In the genomic region with DNA sequence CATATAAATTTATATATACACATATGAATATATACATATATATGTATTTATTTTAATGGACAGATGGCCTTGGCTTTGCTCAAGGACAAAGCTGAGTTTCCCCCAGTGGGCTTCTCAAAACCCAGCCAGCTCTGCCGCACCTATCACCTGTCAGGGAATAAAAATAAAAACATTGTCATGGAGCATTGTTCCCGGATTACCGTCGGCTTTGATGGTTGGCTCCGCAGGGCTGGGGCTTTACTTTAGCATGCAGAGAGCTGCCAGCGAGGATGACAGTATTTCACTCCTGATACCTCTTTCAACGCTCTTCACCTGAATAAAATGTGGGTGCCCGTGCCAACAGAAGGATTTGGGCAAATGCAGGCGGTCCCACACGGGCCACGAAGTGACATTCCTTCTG, we compare ENCODE assay signal across 13 mouse cellular contexts. TPM values are rescaled to one million over a fixed set of nuclear protein-coding genes. Genes with fewer than 3 reads are reported as not detected.
DNase-seq lines count a peak whose midpoint lies in the region; ATAC-seq and TF ChIP-seq lines count a peak whose summit lies in the region.
"Had no signal": no experiment of that assay in that cellular context is flagged by ENCODE, and none has a peak within 500 bp of the region (broad histone marks: within the 10 kb centered on the region; RNA-seq: fewer than 3 reads in every experiment).

No protein-coding gene starts in this region.

- H3K27me3 ChIP-seq in forebrain, embryonic 12.5 days = peaks cover 49% of the 10 kb centered on the region
- no peaks in the 10 kb centered on the region for H3K27me3 ChIP-seq in forebrain, embryonic 14.5 days (replicated peaks; ENCODE audit: control insufficient read depth, insufficient read depth, low read length)
- 0 out of 2 replicates have a peak, but pooled peaks cover 2% of the 10 kb centered on the region for H3K27me3 ChIP-seq in stomach, embryonic 14.5 days (ENCODE audit: control insufficient read depth, insufficient read depth, low read length)
- H3K27me3 ChIP-seq: megakaryocyte, embryonic 14.5 days had no signal

- no peak overlapping the region for H3K9ac ChIP-seq in forebrain, embryonic 12.5 days
- no peak overlapping the region for H3K9ac ChIP-seq in forebrain, embryonic 14.5 days (ENCODE audit: low read length)
- H3K9ac ChIP-seq in stomach, embryonic 14.5 days (replicated peaks; ENCODE audit: low read depth, low read length) = no peak overlapping the region
- H3K9ac ChIP-seq: forebrain, postnatal 0 days had no signal

- intact Hi-C loops in left cerebral cortex, adult 2 months (cut with DNase I) = loop anchor here (2.0 kb wide), 1 partner anchor 37 kb away; a partner anchor contains a TSS
- intact Hi-C loops in left cerebral cortex, postnatal 25 days (cut with DNase I) = loop anchor here (5.0 kb wide), 1 partner anchor 38 kb away; a partner anchor contains a TSS

- no peak for ATAC-seq in forebrain, embryonic 12.5 days (ENCODE audit: low FRiP score)
- no peak for ATAC-seq in forebrain, embryonic 14.5 days
- ATAC-seq in stomach, embryonic 14.5 days (ENCODE audit: insufficient number of reproducible peaks, insufficient read depth, low FRiP score, low read depth) = no peak
- ATAC-seq: forebrain, postnatal 0 days had no signal

- no peak for DNase-seq in forebrain, embryonic 14.5 days (ENCODE audit: low spot score)
- DNase-seq in left cerebral cortex, adult 2 months (ENCODE audit: extremely low spot score in 1 of 2, low spot score in 2 of 2) = no peak
- no peak for DNase-seq in left cerebral cortex, postnatal 25 days (ENCODE audit: low spot score in 2 of 2)
- peak; percentile 20 for DNase-seq in brain, embryonic 14.5 days (ENCODE audit: low read depth)
- DNase-seq in adrenal gland, postnatal 25 days = no peak
- DNase-seq: right cerebral cortex, adult 18-20 months had no signal

- H3K36me3 ChIP-seq in forebrain, embryonic 12.5 days (replicated peaks) = no peaks in the 10 kb centered on the region
- no peaks in the 10 kb centered on the region for H3K36me3 ChIP-seq in forebrain, embryonic 14.5 days (ENCODE audit: control insufficient read depth, insufficient read depth, low read length)
- no peaks in the 10 kb centered on the region for H3K36me3 ChIP-seq in stomach, embryonic 14.5 days (ENCODE audit: control insufficient read depth, insufficient read depth, low read length)

- H3K4me1 ChIP-seq in forebrain, embryonic 12.5 days = peaks cover 41% of the 10 kb centered on the region
- peaks cover 34% of the 10 kb centered on the region for H3K4me1 ChIP-seq in forebrain, embryonic 14.5 days (ENCODE audit: control insufficient read depth, insufficient read depth, low read length)
- peaks cover 27% of the 10 kb centered on the region; the same call in 1 of the 2 replicates for H3K4me1 ChIP-seq in stomach, embryonic 14.5 days (ENCODE audit: control insufficient read depth, insufficient read depth, low read length)

- TF ChIP-seq POLR2A in brain, embryonic 14.5 days (IDR thresholded peaks at IDR 0.05; ENCODE audit: borderline replicate concordance, extremely low read depth, insufficient read depth, insufficient read length, poor library complexity, severe bottlenecking) = no peak

- 12% methylated on average over 11 of the region's 11 CpGs for WGBS in forebrain, embryonic 12.5 days
- 18% methylated on average over 11 of the region's 11 CpGs for WGBS in forebrain, embryonic 14.5 days
- WGBS in stomach, embryonic 14.5 days = 24% methylated on average over 11 of the region's 11 CpGs

- no peak overlapping the region for H3K4me3 ChIP-seq in forebrain, embryonic 12.5 days (replicated peaks)
- H3K4me3 ChIP-seq in forebrain, embryonic 14.5 days (ENCODE audit: low read depth, low read length) = no peak overlapping the region
- no peak overlapping the region for H3K4me3 ChIP-seq in left cerebral cortex, adult 2 months
- no peak overlapping the region for H3K4me3 ChIP-seq in stomach, embryonic 14.5 days (ENCODE audit: low read depth, low read length)
- H3K4me3 ChIP-seq: megakaryocyte, embryonic 14.5 days; myocyte had no signal

- H3K4me2 ChIP-seq in forebrain, embryonic 12.5 days = no peak overlapping the region
- H3K4me2 ChIP-seq in forebrain, embryonic 14.5 days (ENCODE audit: low read length) = no peak overlapping the region
- no peak overlapping the region for H3K4me2 ChIP-seq in stomach, embryonic 14.5 days (replicated peaks; ENCODE audit: low read depth, low read length)
- H3K4me2 ChIP-seq: liver, embryonic 11.5 days had no signal

- 0 out of 2 replicates have a peak overlapping the region, but pooled peaks have one; percentile 25 for H3K27ac ChIP-seq in forebrain, embryonic 12.5 days
- no peak overlapping the region for H3K27ac ChIP-seq in forebrain, embryonic 14.5 days (ENCODE audit: low read depth, low read length)
- H3K27ac ChIP-seq in left cerebral cortex, adult 2 months = peak overlapping the region; percentile 24; the same call in 1 of the 2 replicates
- H3K27ac ChIP-seq in stomach, embryonic 14.5 days (ENCODE audit: low read length) = 0 out of 2 replicates have a peak overlapping the region, but pooled peaks have one; percentile 83

- TF ChIP-seq CTCF in left cerebral cortex, adult 2 months (IDR thresholded peaks at IDR 0.05) = no peak
- TF ChIP-seq CTCF in brain, embryonic 14.5 days (IDR thresholded peaks at IDR 0.05; ENCODE audit: borderline replicate concordance, extremely low read depth, insufficient read depth, insufficient read length) = no peak

- no peaks in the 10 kb centered on the region for H3K9me3 ChIP-seq in forebrain, embryonic 12.5 days
- no peaks in the 10 kb centered on the region for H3K9me3 ChIP-seq in forebrain, embryonic 14.5 days (replicated peaks; ENCODE audit: control insufficient read depth, low read length)
- no peaks in the 10 kb centered on the region for H3K9me3 ChIP-seq in stomach, embryonic 14.5 days (ENCODE audit: control insufficient read depth, low read depth, low read length)
- H3K9me3 ChIP-seq: megakaryocyte, embryonic 14.5 days had no signal

RNA-seq across cellular contexts. Expression of a gene that starts 9.3 kb away (rescaled TPM):
- 2.1 and 2.7 TPM in 2 replicates for polyA plus RNA-seq in forebrain, embryonic 12.5 days (2016; fragmentation: Nextera tagmentation; extraction: Ambion mirVana)
- polyA plus RNA-seq in forebrain, embryonic 14.5 days (2014; fragmentation: Nextera tagmentation; extraction: Ambion mirVana) = 1.9 and 2.4 TPM in 2 replicates
- 10 to 100 TPM; 15.4 to 17.7 TPM for total RNA-seq in left cerebral cortex, adult 2 months (2021)
- 10 to 100 TPM; 15.2 to 15.8 TPM for total RNA-seq in left cerebral cortex, postnatal 25 days (2021)
- 23.4 and 32.7 TPM in 2 replicates for polyA plus RNA-seq in brain, embryonic 14.5 days (2012; rRNA removed)
- polyA plus RNA-seq in stomach, embryonic 14.5 days (2014; fragmentation: Nextera tagmentation; extraction: Ambion mirVana) = 3.4 and 4.4 TPM in 2 replicates
- total RNA-seq in adrenal gland, postnatal 25 days (2021) = 1.9 and 3.7 TPM in 2 replicates
- total RNA-seq: neutrophil, adult 5-6 weeks had no signal

RNA-seq across cellular contexts. Expression of a gene that starts 37.6 kb away (rescaled TPM):
- 71.6 and 77.7 TPM in 2 replicates for polyA plus RNA-seq in forebrain, embryonic 12.5 days (2016; fragmentation: Nextera tagmentation; extraction: Ambion mirVana)
- 116 and 132 TPM in 2 replicates for polyA plus RNA-seq in forebrain, embryonic 14.5 days (2014; fragmentation: Nextera tagmentation; extraction: Ambion mirVana)
- 10 to 100 TPM; 30.7 to 38.0 TPM for total RNA-seq in left cerebral cortex, adult 2 months (2021)
- 10 to 100 TPM; 35.8 to 36.3 TPM for total RNA-seq in left cerebral cortex, postnatal 25 days (2021)
- 36.4 and 44.7 TPM in 2 replicates for polyA plus RNA-seq in brain, embryonic 14.5 days (2012; rRNA removed)
- polyA plus RNA-seq in stomach, embryonic 14.5 days (2014; fragmentation: Nextera tagmentation; extraction: Ambion mirVana) = 92.2 and 103 TPM in 2 replicates
- 26.8 and 28.6 TPM in 2 replicates for total RNA-seq in adrenal gland, postnatal 25 days (2021)
